Mouse (Mus musculus): ENCODE data around the gene Med19. TPM values are rescaled to one million over a fixed set of nuclear protein-coding genes. Genes with fewer than 3 reads are reported as not detected.

Gene Med19
- polyA plus RNA-seq, 1 experiment from 2014 or later = 17.1 TPM

DNA sequence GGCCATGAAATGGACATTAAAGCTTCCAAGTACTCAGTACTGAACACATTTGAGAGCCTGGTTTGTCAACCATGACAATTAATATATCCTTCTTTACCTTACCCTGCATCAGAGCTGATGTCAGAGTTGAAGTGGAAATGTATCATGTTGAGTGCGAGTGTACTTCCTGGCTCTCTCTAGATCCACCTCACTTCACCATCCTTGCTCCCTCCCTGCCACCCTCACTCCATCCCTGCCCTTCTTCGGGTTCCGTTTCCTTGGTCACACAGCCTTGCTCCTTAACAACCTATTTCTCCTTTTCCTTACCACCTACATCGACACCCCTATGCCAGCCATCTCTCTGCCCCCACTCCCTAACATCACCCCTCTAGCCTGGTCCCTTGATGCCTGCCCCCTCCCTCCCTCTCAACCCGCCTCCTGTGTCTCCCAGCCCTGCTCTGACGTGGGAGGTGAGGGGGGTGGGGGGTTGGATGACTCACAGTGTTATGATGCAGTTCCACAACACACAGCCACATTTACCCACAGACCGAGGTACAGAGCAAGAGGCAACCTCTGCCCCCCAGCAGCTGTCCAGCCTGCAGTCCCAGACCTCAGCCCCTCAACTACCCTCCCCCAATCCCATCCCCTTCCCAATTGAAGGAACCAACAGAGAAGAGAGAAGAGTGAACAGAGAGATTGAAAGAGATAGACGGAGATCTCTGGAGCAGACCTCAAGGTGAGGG lies 55.5 kb downstream of the Med19 start, which contains the start of gene Ypel4:
Ypel4 (plus strand) TSS at position 480 of the 722 bp plus-strand sequence.
- peaks cover 20% of the 10 kb centered on the region for H3K36me3 ChIP-seq (ENCODE audit: control insufficient read depth, insufficient read depth)
- peak within 1 kb of the TSS; percentile 97 for H3K27ac ChIP-seq (ENCODE audit: low read length)
- WGBS (ENCODE audit: insufficient replicate concordance) = 2% methylated on average over 8 of the region's 8 CpGs
- H3K4me3 ChIP-seq (ENCODE audit: low read depth, low read length) = peak within 1 kb of the TSS; percentile 76
- H3K4me1 ChIP-seq (ENCODE audit: control insufficient read depth, low read depth, low read length) = peaks cover 79% of the 10 kb centered on the region
- no peaks in the 10 kb centered on the region for H3K9me3 ChIP-seq (replicated peaks; ENCODE audit: control insufficient read depth, low read length)
- H3K9ac ChIP-seq (ENCODE audit: low read depth, low read length) = peak within 1 kb of the TSS; percentile 88
- H3K27me3 ChIP-seq (ENCODE audit: control insufficient read depth, insufficient read depth, low read depth, low read length) = no peaks in the 10 kb centered on the region; the same call in 1 of the 2 replicates
- peak within 1 kb of the TSS; percentile 57 for H3K4me2 ChIP-seq (ENCODE audit: low read depth, low read length)
- peak; percentile 57 for ATAC-seq (ENCODE audit: low read depth)

DNA sequence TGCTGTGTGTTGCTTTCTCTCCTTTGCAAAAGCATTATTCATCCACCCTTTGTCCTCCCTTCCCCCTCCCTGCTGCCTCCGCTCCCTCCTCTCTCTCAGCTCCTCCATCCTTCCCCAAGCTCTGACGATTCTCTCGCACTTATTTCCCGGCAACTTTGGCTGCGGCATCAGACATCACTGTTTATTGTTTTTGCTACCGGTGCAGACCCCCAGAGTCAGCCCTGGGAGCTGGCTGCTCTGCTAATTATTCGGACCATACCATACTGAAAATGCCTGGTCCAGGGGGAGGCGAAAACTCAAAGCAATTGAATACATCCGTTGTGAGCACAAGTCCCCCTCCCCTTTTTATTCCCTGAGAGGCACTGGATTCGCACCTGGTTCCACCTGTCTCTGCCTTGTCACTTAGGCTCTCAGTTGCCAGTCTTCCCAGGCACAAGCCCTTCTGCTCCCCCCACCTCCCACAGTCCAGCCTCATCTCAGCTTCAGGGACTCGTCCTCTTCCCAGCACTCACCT lies 56.2 kb downstream of the Med19 start:
- Histone ChIP-seq H3K4me3 (ENCODE audit: low read depth, low read length) (peak overlapping the region; percentile 76), H3K4me1 (ENCODE audit: control insufficient read depth, low read depth, low read length) (peaks cover 86% of the 10 kb centered on the region), H3K36me3 (ENCODE audit: control insufficient read depth, insufficient read depth) (peaks cover 26% of the 10 kb centered on the region), H3K4me2 (ENCODE audit: low read depth, low read length) (peak overlapping the region; percentile 57), H3K9ac (ENCODE audit: low read depth, low read length) (peak overlapping the region; percentile 88), H3K27ac (ENCODE audit: low read length) (peak overlapping the region; percentile 97), H3K27me3 (ENCODE audit: control insufficient read depth, insufficient read depth, low read depth, low read length) (no peaks in the 10 kb centered on the region; the same call in 1 of the 2 replicates), H3K9me3 (replicated peaks; ENCODE audit: control insufficient read depth, low read length) (no peaks in the 10 kb centered on the region)
- no peak for ATAC-seq (ENCODE audit: low read depth)
- WGBS (ENCODE audit: insufficient replicate concordance) = under 1% methylated on average over 11 of the region's 11 CpGs

DNA sequence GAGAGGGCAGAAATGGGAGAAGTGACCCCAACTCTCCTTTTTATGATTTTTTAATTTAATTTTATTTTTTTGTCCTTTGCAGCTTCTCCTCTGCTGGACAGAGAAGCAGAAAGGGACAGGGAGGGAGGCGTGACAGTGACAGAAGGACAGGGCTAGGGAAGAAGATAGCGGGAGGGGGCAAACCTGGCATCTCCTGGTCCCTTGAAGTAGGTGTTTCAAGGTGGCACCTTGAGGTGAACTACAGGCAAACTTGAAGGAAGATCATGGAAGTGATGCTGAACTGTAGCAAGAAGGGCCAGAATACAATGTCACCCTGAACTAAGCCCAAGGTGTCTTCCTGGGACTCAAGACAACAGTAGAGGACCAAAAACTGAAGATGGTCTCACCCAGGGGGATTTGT lies 56.7 kb downstream of the Med19 start:
- Histone ChIP-seq H3K9me3 (replicated peaks; ENCODE audit: control insufficient read depth, low read length) (no peaks in the 10 kb centered on the region), H3K4me2 (ENCODE audit: low read depth, low read length) (peak overlapping the region; percentile 57), H3K4me1 (ENCODE audit: control insufficient read depth, low read depth, low read length) (peaks cover 82% of the 10 kb centered on the region), H3K4me3 (ENCODE audit: low read depth, low read length) (peak overlapping the region; percentile 76), H3K27me3 (ENCODE audit: control insufficient read depth, insufficient read depth, low read depth, low read length) (no peaks in the 10 kb centered on the region; the same call in 1 of the 2 replicates), H3K36me3 (ENCODE audit: control insufficient read depth, insufficient read depth) (peaks cover 29% of the 10 kb centered on the region), H3K27ac (ENCODE audit: low read length) (peak overlapping the region; percentile 97), H3K9ac (ENCODE audit: low read depth, low read length) (peak overlapping the region; percentile 88)
- peak; percentile 16; the same call in 1 of the 2 replicates for ATAC-seq (ENCODE audit: low read depth)
- WGBS (ENCODE audit: insufficient replicate concordance) = 7% methylated on average over 2 of the region's 2 CpGs

DNA sequence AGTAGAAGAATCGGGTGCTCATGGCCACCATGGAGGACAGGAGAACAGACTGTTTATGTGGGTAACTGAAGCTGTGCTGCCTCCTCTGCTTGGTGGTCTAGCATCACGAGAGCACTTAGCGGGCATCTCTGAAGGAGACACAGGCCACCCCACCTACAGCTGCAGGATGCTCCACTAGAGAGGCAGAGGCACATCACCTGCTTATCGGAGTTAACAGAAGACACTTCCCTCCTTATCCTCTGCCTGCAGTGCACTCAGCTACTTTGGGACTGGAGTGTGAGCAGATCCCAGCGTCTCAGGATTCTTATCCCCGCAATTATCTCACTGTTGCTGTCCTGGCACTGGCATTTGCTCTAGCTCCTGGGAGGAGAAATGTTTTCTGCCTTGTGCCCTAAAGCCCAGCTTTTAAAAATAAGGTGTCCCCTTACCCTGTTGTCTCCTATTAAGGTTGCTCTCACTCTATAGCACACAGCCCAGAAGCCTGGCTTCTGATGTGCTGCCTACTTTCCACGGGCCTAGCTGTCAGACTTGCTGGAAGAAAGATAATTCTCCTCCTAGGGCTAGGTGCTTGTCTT lies 57.2 kb downstream of the Med19 start:
- H3K9me3 ChIP-seq (replicated peaks; ENCODE audit: control insufficient read depth, low read length) = no peaks in the 10 kb centered on the region
- no peaks in the 10 kb centered on the region; the same call in 1 of the 2 replicates for H3K27me3 ChIP-seq (ENCODE audit: control insufficient read depth, insufficient read depth, low read depth, low read length)
- WGBS (ENCODE audit: insufficient replicate concordance) = 6% methylated on average over 7 of the region's 7 CpGs
- H3K4me2 ChIP-seq (ENCODE audit: low read depth, low read length) = peak overlapping the region; percentile 76
- H3K36me3 ChIP-seq (ENCODE audit: control insufficient read depth, insufficient read depth) = peaks cover 34% of the 10 kb centered on the region
- ATAC-seq (ENCODE audit: low read depth) = peak; percentile 90
- peak overlapping the region; percentile 76 for H3K4me3 ChIP-seq (ENCODE audit: low read depth, low read length)
- H3K9ac ChIP-seq (ENCODE audit: low read depth, low read length) = peak overlapping the region; percentile 88
- H3K4me1 ChIP-seq (ENCODE audit: control insufficient read depth, low read depth, low read length) = peaks cover 82% of the 10 kb centered on the region
- peak overlapping the region; percentile 97 for H3K27ac ChIP-seq (ENCODE audit: low read length)

DNA sequence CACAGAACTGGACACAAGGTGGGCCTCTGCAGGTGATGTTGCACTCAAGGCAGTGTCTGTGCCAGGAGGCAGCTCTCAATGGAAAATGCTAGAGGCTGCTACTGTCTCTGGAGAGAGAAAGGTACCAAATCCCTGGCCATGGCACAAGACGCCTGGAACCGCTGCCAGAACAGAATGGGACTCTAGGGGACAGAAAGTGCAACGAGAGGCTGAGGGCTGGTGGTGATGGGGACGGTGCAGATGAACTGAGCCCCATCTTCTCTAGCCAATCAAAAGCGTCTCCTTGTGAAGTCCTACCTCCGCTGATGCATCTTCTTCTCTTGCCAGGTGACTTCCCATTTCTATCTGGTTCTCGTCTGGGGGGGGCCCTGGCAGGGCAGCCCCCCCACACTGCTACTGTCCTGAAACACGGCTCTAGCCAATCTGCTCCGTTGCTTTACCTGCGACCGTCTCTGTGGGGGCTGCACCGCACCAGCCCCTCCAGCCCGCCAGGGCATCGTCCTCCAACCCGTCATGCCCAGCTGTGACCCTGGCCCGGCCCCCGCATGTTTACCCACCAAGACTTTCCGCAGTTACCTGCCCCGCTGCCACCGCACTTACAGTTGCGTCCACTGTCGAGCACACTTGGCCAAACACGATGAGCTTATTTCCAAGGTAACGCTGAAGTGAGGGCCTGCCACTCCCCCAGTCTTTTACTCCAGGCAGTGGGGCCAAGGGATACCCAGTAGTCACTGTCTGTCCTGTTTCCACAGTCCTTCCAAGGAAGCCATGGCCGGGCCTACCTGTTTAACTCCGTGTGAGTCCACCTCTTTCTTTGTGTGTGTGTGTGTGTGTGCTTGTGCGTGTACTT lies 58.3 kb downstream of the Med19 start:
- Histone ChIP-seq H3K9ac (ENCODE audit: low read depth, low read length) (peak overlapping the region; percentile 88), H3K4me2 (ENCODE audit: low read depth, low read length) (peak overlapping the region; percentile 76), H3K9me3 (replicated peaks; ENCODE audit: control insufficient read depth, low read length) (no peaks in the 10 kb centered on the region), H3K27me3 (ENCODE audit: control insufficient read depth, insufficient read depth, low read depth, low read length) (no peaks in the 10 kb centered on the region; the same call in 1 of the 2 replicates), H3K4me1 (ENCODE audit: control insufficient read depth, low read depth, low read length) (peaks cover 83% of the 10 kb centered on the region), H3K27ac (ENCODE audit: low read length) (peak overlapping the region; percentile 97), H3K4me3 (ENCODE audit: low read depth, low read length) (peak overlapping the region; percentile 76), H3K36me3 (ENCODE audit: control insufficient read depth, insufficient read depth) (peaks cover 36% of the 10 kb centered on the region)
- WGBS (ENCODE audit: insufficient replicate concordance) = 13% methylated on average over 27 of the region's 27 CpGs
- ATAC-seq (ENCODE audit: low read depth) = no peak

DNA sequence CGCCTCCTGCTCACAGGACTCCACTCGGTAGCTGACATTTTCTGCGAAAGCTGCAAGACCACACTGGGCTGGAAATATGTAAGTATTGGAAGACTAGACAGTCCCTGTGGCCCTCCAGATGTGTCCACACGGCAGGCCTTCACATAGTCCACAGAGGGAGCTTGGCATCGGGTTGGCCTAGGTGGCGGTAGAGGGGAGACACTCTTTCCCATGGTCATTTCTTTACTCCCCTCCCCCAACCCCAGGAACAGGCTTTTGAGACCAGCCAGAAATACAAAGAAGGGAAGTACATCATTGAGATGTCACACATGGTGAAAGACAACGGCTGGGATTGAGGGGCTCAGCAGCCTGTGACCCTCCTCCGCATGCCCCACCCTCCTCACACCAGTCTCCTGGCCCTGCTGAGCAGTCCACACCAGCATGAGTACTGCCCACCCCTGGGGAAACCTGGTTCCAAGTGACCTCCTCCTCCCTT lies 59.3 kb downstream of the Med19 start:
- peaks cover 82% of the 10 kb centered on the region for H3K4me1 ChIP-seq (ENCODE audit: control insufficient read depth, low read depth, low read length)
- H3K27me3 ChIP-seq (ENCODE audit: control insufficient read depth, insufficient read depth, low read depth, low read length) = peaks cover 2% of the 10 kb centered on the region; the same call in 1 of the 2 replicates
- peak overlapping the region; percentile 76 for H3K4me3 ChIP-seq (ENCODE audit: low read depth, low read length)
- peaks cover 36% of the 10 kb centered on the region for H3K36me3 ChIP-seq (ENCODE audit: control insufficient read depth, insufficient read depth)
- 15% methylated on average over 8 of the region's 8 CpGs for WGBS (ENCODE audit: insufficient replicate concordance)
- no peaks in the 10 kb centered on the region for H3K9me3 ChIP-seq (replicated peaks; ENCODE audit: control insufficient read depth, low read length)
- peak overlapping the region; percentile 76 for H3K4me2 ChIP-seq (ENCODE audit: low read depth, low read length)
- H3K9ac ChIP-seq (ENCODE audit: low read depth, low read length) = peak overlapping the region; percentile 88
- ATAC-seq (ENCODE audit: low read depth) = no peak
- H3K27ac ChIP-seq (ENCODE audit: low read length) = peak overlapping the region; percentile 16

Other genes starting within 250 kb of the Med19 start
- gene Tfpi, start 201.6 kb upstream of the Med19 start, polyA plus RNA-seq (2015; fragmentation: Nextera tagmentation; extraction: Ambion mirVana) = 15.5 and 17.6 TPM in 2 replicates
- 14.9 and 16.0 TPM in 2 replicates for gene Ctnnd1, start 27.6 kb upstream of the Med19 start, polyA plus RNA-seq (2015; fragmentation: Nextera tagmentation; extraction: Ambion mirVana)
- 0.04 TPM in 2 replicates for gene Btbd18, start 19.3 kb upstream of the Med19 start, polyA plus RNA-seq (2015; fragmentation: Nextera tagmentation; extraction: Ambion mirVana)
- gene Selenoh, start 7.6 kb upstream of the Med19 start, polyA plus RNA-seq (2015; fragmentation: Nextera tagmentation; extraction: Ambion mirVana) = 66.4 and 73.3 TPM in 2 replicates
- not detected in 2 replicates for gene Gm28635, start 361 bp upstream of the Med19 start, polyA plus RNA-seq (2015; fragmentation: Nextera tagmentation; extraction: Ambion mirVana)
- 69.7 and 76.5 TPM in 2 replicates for gene Tmx2, start 738 bp downstream of the Med19 start, polyA plus RNA-seq (2015; fragmentation: Nextera tagmentation; extraction: Ambion mirVana)
- gene Zdhhc5, start 36.8 kb downstream of the Med19 start, polyA plus RNA-seq (2015; fragmentation: Nextera tagmentation; extraction: Ambion mirVana) = 17.7 and 18.9 TPM in 2 replicates
- 49.7 and 56.2 TPM in 2 replicates for gene Clp1, start 48.9 kb downstream of the Med19 start, polyA plus RNA-seq (2015; fragmentation: Nextera tagmentation; extraction: Ambion mirVana)
- gene Ypel4, start 55.7 kb downstream of the Med19 start, polyA plus RNA-seq (2015; fragmentation: Nextera tagmentation; extraction: Ambion mirVana) = 69.6 and 79.1 TPM in 2 replicates
- gene Gm19426, start 65.3 kb downstream of the Med19 start, polyA plus RNA-seq (2015; fragmentation: Nextera tagmentation; extraction: Ambion mirVana) = 0.89 and 0.95 TPM in 2 replicates
- 119 and 133 TPM in 2 replicates for gene Serping1, start 97.0 kb downstream of the Med19 start, polyA plus RNA-seq (2015; fragmentation: Nextera tagmentation; extraction: Ambion mirVana)
- 486 and 542 TPM in 2 replicates for gene Ube2l6, start 120.4 kb downstream of the Med19 start, polyA plus RNA-seq (2015; fragmentation: Nextera tagmentation; extraction: Ambion mirVana)
- 0.47 and 0.50 TPM in 2 replicates for gene Smtnl1, start 144.2 kb downstream of the Med19 start, polyA plus RNA-seq (2015; fragmentation: Nextera tagmentation; extraction: Ambion mirVana)
- gene Timm10, start 148.6 kb downstream of the Med19 start, polyA plus RNA-seq (2015; fragmentation: Nextera tagmentation; extraction: Ambion mirVana) = 27.3 and 29.8 TPM in 2 replicates
- gene Slc43a1, start 160.4 kb downstream of the Med19 start, polyA plus RNA-seq (2015; fragmentation: Nextera tagmentation; extraction: Ambion mirVana) = 185 and 205 TPM in 2 replicates
- gene Rtn4rl2, start 208.3 kb downstream of the Med19 start, polyA plus RNA-seq (2015; fragmentation: Nextera tagmentation; extraction: Ambion mirVana) = not detected in 2 replicates